Mouse (Mus musculus): ENCODE measurements at regions not wholly inside any gene's neighbourhood (a gene's known extent, or its start where the extent isn't known, plus 50 kb on each side); places are given as distances from the start of the nearest gene placed in this dataset.

DNA sequence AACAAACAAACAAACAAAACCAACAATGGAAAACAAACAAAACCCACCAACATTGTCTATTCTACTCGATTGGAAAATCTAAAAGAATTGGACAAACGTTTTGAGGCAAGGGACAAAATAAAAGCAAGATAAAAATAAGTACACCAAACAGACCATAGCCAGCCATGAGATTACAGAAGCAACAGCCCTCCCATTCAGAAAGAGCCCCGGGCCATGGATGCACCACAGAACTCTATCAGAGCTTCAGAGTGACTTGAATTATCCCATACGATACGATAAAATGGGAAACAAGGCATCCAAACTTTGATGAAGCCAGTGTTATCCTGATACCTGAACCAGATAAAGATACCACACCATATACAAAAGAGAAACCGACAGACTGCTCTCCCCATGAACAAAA, 68.7 kb downstream of the Npepl1 start:
- Histone ChIP-seq H3K36me3 (replicated peaks) (no peaks in the 10 kb centered on the region), H3K27me3 (replicated peaks; ENCODE audit: low read depth, poor library complexity, severe bottlenecking) (no peaks in the 10 kb centered on the region), H3K27ac (replicated peaks) (no peak overlapping the region), H3K4me1 (no peaks in the 10 kb centered on the region), H3K4me3 (no peak overlapping the region), H3K9me3 (no peaks in the 10 kb centered on the region)
- DNase-seq (ENCODE audit: low spot score) = no peak
- 82% methylated on average over 6 of the region's 6 CpGs for WGBS

DNA sequence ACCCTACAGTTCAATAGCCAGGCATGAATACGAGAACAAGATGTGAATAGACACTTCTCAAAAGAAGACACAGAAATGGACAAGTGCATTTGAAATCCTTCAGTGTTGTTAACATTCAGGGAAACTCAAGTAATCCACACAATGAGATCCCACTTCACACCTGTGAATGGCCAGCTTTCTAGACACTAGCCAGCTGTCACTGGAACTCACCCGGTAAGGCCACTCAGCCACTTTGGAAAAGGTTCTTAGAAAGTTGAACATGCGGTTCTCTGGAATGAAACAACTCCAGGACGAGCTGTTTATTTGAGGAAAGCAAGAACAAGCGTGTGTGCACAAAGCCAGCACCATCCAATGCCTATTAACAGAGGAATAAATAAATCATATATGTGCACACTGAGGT, 74.6 kb downstream of the Npepl1 start:
- no peaks in the 10 kb centered on the region for H3K36me3 ChIP-seq (replicated peaks)
- no peak for DNase-seq (ENCODE audit: low spot score)
- no peaks in the 10 kb centered on the region for H3K27me3 ChIP-seq (replicated peaks; ENCODE audit: low read depth, poor library complexity, severe bottlenecking)
- H3K4me3 ChIP-seq = no peak overlapping the region
- WGBS = 85% methylated on average over 5 of the region's 5 CpGs
- no peaks in the 10 kb centered on the region for H3K9me3 ChIP-seq
- no peak overlapping the region for H3K27ac ChIP-seq (replicated peaks)
- no peaks in the 10 kb centered on the region for H3K4me1 ChIP-seq

GRCm38 (mm10) chr2:174191071-174191470, 80.9 kb downstream of the Npepl1 start:
- 83% methylated on average over 2 of the region's 2 CpGs for WGBS

GRCm38 (mm10) chr2:174191516-174191915, 81.4 kb downstream of the Npepl1 start:
- Histone ChIP-seq H3K27ac (replicated peaks) (no peak overlapping the region), H3K4me3 (no peak overlapping the region), H3K27me3 (replicated peaks; ENCODE audit: low read depth, poor library complexity, severe bottlenecking) (no peaks in the 10 kb centered on the region), H3K9me3 (no peaks in the 10 kb centered on the region; the same call in 1 of the 2 replicates), H3K36me3 (replicated peaks) (no peaks in the 10 kb centered on the region), H3K4me1 (no peaks in the 10 kb centered on the region)
- DNase-seq (ENCODE audit: low spot score) = peak; percentile 4
- WGBS = 71% methylated on average over 2 of the region's 2 CpGs

More at GRCm38 (mm10) chr2:174191071-174191470, 80.9 kb downstream of the Npepl1 start:
- H3K4me1 ChIP-seq = no peaks in the 10 kb centered on the region
- no peaks in the 10 kb centered on the region for H3K27me3 ChIP-seq (replicated peaks; ENCODE audit: low read depth, poor library complexity, severe bottlenecking)
- no peaks in the 10 kb centered on the region; the same call in 1 of the 2 replicates for H3K9me3 ChIP-seq
- H3K4me3 ChIP-seq = no peak overlapping the region
- H3K27ac ChIP-seq (replicated peaks) = no peak overlapping the region
- DNase-seq (ENCODE audit: low spot score) = peak; percentile 2
- no peaks in the 10 kb centered on the region for H3K36me3 ChIP-seq (replicated peaks)

- Histone ChIP-seq H3K27ac (replicated peaks) (no peak overlapping the region), H3K4me1 (no peaks in the 10 kb centered on the region), H3K36me3 (replicated peaks) (no peaks in the 10 kb centered on the region), H3K9me3 (no peaks in the 10 kb centered on the region; the same call in 1 of the 2 replicates), H3K4me3 (no peak overlapping the region), H3K27me3 (replicated peaks; ENCODE audit: low read depth, poor library complexity, severe bottlenecking) (no peaks in the 10 kb centered on the region)
- WGBS = 93% methylated on average over 5 of the region's 5 CpGs
- peak; percentile 1 for DNase-seq (ENCODE audit: low spot score)
Observed at GRCm38 (mm10) chr2:174192026-174192425, 81.9 kb downstream of the Npepl1 start.

- 77% methylated on average over 5 of the region's 5 CpGs for WGBS
- no peaks in the 10 kb centered on the region for H3K36me3 ChIP-seq (replicated peaks)
- no peaks in the 10 kb centered on the region; the same call in 1 of the 2 replicates for H3K9me3 ChIP-seq
- no peaks in the 10 kb centered on the region for H3K27me3 ChIP-seq (replicated peaks; ENCODE audit: low read depth, poor library complexity, severe bottlenecking)
- H3K4me3 ChIP-seq = no peak overlapping the region
- no peaks in the 10 kb centered on the region for H3K4me1 ChIP-seq
- no peak overlapping the region for H3K27ac ChIP-seq (replicated peaks)
- DNase-seq (ENCODE audit: low spot score) = no peak
Observed at GRCm38 (mm10) chr2:174193506-174193905, 83.4 kb downstream of the Npepl1 start.

DNA sequence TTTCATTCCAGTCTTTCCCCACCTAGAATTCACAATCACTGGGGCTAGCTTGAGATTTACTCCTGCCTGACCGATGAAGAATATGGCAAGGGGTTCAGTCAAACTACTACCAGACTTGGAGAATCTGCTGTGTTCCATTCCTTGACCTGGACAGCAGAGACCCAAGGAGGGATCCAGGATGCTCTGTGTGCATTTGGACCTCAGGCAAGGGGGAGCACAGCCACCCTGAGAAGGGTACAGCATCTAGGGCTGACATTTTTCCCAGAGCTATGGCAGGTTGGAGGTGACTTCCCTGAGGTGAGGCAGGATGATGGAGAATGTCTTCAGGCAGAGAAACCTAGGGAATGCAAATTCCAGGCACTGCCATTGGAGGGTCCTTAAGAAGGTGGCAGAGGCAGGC, 85.5 kb downstream of the Npepl1 start:
- H3K9me3 ChIP-seq = no peaks in the 10 kb centered on the region; the same call in 1 of the 2 replicates
- no peaks in the 10 kb centered on the region for H3K27me3 ChIP-seq (replicated peaks; ENCODE audit: low read depth, poor library complexity, severe bottlenecking)
- peak; percentile 2 for DNase-seq (ENCODE audit: low spot score)
- 88% methylated on average over 1 of the region's 1 CpGs for WGBS
- no peaks in the 10 kb centered on the region for H3K36me3 ChIP-seq (replicated peaks)
- H3K4me1 ChIP-seq = peaks cover 6% of the 10 kb centered on the region; the same call in 1 of the 2 replicates
- H3K4me3 ChIP-seq = no peak overlapping the region
- H3K27ac ChIP-seq (replicated peaks) = no peak overlapping the region

DNA sequence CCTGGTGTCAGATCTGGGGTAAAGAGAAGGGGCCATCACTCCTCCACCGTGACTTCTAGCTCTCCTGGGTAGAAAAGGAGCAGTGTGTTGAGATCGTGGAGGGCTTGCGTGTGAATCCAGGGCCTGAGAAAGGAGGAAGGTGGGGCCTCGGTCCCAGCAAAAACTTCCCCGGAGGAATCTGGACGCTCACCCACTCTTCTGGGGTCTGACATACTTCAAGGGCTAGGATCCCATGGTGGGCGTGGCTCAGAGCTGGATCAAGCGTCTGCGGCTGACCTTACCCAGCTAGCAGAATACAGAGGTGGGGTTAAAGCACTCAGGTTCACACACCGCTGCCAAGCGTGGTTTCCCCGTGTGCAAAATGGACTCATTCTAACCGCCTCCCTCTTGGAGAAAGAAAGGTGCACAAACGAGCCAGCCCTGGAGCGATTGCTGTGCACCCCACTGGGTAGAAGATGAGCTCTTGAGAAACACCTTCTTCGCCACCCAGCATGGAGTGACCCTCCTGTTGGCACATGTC, 86.6 kb downstream of the Npepl1 start:
- Histone ChIP-seq H3K4me3 (no peak overlapping the region), H3K36me3 (replicated peaks) (no peaks in the 10 kb centered on the region), H3K9me3 (no peaks in the 10 kb centered on the region), H3K27ac (replicated peaks) (no peak overlapping the region), H3K4me1 (peaks cover 6% of the 10 kb centered on the region; the same call in 1 of the 2 replicates), H3K27me3 (replicated peaks; ENCODE audit: low read depth, poor library complexity, severe bottlenecking) (no peaks in the 10 kb centered on the region)
- WGBS = 87% methylated on average over 16 of the region's 16 CpGs
- DNase-seq (ENCODE audit: low spot score) = peak; percentile 7

DNA sequence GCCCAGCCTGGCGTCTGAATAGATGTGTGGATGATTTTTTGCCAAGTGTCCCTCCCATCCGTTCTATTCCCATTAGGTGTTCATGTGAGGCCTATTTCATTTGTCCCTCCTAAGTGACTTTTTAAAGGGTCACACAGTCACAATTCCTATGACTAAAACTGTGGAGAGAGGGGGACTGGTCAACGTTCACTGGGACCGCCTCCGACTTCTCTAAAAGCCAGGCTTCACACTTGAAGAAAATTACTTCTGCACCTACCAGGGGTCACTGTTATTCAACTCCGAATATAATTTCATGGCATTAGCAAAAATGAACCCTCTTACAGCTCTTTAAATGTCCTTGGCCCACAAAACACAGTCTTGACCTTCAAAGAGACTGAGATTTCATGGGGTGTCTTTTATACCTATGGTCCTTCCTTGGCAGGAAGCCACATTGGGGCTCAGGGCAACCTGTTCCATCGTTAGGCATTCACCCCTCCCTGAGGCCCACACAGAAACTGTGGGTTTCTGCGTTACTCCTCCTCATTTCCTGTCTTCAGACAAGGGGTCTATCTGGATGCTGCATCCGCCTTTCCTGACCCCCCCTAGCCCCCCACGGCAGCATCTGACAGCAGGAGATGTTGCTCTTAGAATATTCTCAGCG, 86.7 kb upstream of the Gnas start:
- no peak overlapping the region for H3K27ac ChIP-seq (replicated peaks)
- no peaks in the 10 kb centered on the region for H3K9me3 ChIP-seq
- no peaks in the 10 kb centered on the region for H3K36me3 ChIP-seq (replicated peaks)
- H3K27me3 ChIP-seq (replicated peaks; ENCODE audit: low read depth, poor library complexity, severe bottlenecking) = no peaks in the 10 kb centered on the region
- no peak overlapping the region for H3K4me3 ChIP-seq
- peaks cover 6% of the 10 kb centered on the region; the same call in 1 of the 2 replicates for H3K4me1 ChIP-seq
- 91% methylated on average over 11 of the region's 11 CpGs for WGBS
- no peak for DNase-seq (ENCODE audit: low spot score)

GRCm38 (mm10) chr2:174198406-174198971, 85.6 kb upstream of the Gnas start:
- no peaks in the 10 kb centered on the region for H3K9me3 ChIP-seq
- no peak overlapping the region for H3K27ac ChIP-seq (replicated peaks)
- peaks cover 6% of the 10 kb centered on the region; the same call in 1 of the 2 replicates for H3K4me1 ChIP-seq
- 89% methylated on average over 7 of the region's 7 CpGs for WGBS
- H3K4me3 ChIP-seq = no peak overlapping the region
- no peaks in the 10 kb centered on the region for H3K27me3 ChIP-seq (replicated peaks; ENCODE audit: low read depth, poor library complexity, severe bottlenecking)
- no peak for DNase-seq (ENCODE audit: low spot score)
- no peaks in the 10 kb centered on the region for H3K36me3 ChIP-seq (replicated peaks)

- 82% methylated on average over 13 of the region's 13 CpGs for WGBS
- DNase-seq (ENCODE audit: low spot score) = peak; percentile 21
- Histone ChIP-seq H3K36me3 (replicated peaks) (no peaks in the 10 kb centered on the region), H3K27ac (replicated peaks) (no peak overlapping the region), H3K9me3 (no peaks in the 10 kb centered on the region), H3K27me3 (replicated peaks; ENCODE audit: low read depth, poor library complexity, severe bottlenecking) (no peaks in the 10 kb centered on the region), H3K4me1 (peaks cover 6% of the 10 kb centered on the region; the same call in 1 of the 2 replicates), H3K4me3 (no peak overlapping the region)
Observed at GRCm38 (mm10) chr2:174199961-174200862, 83.9 kb upstream of the Gnas start.

- H3K9me3 ChIP-seq = no peaks in the 10 kb centered on the region
- no peaks in the 10 kb centered on the region for H3K27me3 ChIP-seq (replicated peaks; ENCODE audit: low read depth, poor library complexity, severe bottlenecking)
- no peak for DNase-seq (ENCODE audit: low spot score)
- H3K4me1 ChIP-seq = peaks cover 11% of the 10 kb centered on the region
- WGBS = 89% methylated on average over 11 of the region's 11 CpGs
- no peak overlapping the region for H3K27ac ChIP-seq (replicated peaks)
- no peak overlapping the region for H3K4me3 ChIP-seq
- no peaks in the 10 kb centered on the region for H3K36me3 ChIP-seq (replicated peaks)
Observed at GRCm38 (mm10) chr2:174203412-174203811, 80.7 kb upstream of the Gnas start.
